Mouse (Mus musculus) retina, embryonic 14.5 days (tissue): Measurements from ENCODE around the gene Haus5.

Experiments used
- DNase-seq: peaks from one replicate; pipeline ENCODE4 v3.0.0-alpha.2; 2015; ENCODE audit warnings: low spot score

Haus5 gene

GRCm38 (mm10) chr7:30625530-30626384, 39.0 kb downstream of the Haus5 start, which contains the start of gene Cox6b1:
Gene Cox6b1 (minus strand): TSS chr7:30626151.
- peak; percentile 96 for DNase-seq

DNA sequence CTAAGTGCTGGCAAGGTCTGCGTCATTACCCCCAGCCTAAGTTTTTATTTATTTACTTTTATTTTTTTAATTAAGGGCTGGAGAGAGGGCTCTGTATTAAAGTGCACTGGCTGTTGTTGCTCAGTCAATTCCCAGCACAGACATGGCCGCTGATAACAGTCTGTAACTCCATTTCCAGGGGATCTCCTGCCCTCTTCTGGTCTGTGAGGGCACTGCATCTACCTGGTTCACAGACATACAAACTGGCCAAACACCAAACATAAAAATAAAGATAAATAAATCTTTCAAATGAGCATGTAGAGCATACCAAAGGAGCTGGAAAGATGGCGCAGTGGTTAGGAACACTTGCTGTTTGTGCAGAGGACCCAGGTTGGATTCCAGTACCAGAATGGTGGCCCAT, 45.6 kb downstream of the Haus5 start:
- peak; percentile 44 for DNase-seq

DNA sequence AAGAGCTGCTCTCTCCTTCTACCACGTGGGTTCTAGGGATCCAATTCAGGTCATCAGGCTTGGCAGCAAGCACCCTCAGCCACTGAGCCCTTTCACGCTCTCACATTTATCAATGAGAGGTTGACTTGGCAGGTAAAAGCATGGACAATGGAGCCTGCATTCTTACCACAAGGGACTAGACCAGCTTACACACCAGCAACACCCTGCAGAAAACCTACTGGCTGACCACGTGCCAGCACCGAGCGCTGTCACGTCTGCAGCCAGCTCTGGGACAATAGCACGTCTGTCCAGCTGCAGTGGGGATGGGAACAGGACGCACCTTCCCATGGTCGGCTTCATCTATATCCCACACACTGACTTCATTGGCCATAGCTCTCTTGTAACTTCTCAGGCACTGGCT, 46.1 kb downstream of the Haus5 start:
- DNase-seq, result no peak

- DNase-seq, result no peak
Measured at GRCm38 (mm10) chr7:30615049-30615760, 49.6 kb downstream of the Haus5 start.

- no peak for DNase-seq
Measured at GRCm38 (mm10) chr7:30614454-30614853, 50.3 kb downstream of the Haus5 start.

GRCm38 (mm10) chr7:30613529-30614112, 51.2 kb downstream of the Haus5 start:
- peak; percentile 81 for DNase-seq

DNA sequence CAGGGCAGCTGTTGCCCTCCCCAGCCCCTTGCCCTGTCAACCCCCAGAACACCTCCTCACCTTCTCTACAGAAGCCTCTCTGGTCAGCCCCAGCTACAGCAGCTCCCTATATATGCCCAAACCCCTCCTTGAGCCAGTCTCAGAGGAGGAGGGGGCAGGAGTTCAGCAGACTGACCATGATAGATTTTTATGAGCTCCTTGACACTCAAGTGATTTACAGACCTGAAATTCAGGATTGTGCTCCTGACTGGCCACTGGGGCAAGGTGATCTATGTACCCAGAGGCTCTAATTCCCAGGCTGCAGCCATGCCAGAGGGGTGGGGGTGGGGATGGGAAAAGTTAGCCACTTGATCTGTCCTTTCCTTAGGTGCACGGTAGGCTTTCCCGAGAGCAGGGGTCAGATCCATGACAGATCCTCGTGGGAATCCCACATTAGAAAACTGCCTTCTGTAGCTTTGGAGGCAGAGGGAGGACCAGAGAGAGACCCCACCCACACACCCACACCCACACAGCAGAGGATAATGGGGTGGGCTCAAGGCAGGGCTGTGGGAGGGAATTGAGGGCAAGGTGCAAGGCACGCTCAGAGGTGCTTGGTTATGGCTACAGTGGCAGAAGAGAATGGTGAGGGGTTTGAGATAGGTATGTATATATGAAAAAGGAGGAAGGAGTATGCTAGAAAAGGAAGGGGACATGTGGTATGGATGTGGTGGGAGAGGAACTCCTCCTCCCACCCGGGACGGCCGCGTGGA, 52.0 kb downstream of the Haus5 start, which contains the start of gene Upk1a:
TSS of gene Upk1a (minus strand) at position 194 of the 749 bp plus-strand sequence.
- no peak for DNase-seq

GRCm38 (mm10) chr7:30610043-30610442, 54.8 kb downstream of the Haus5 start:
- no peak for DNase-seq

GRCm38 (mm10) chr7:30608476-30608875, 56.3 kb downstream of the Haus5 start:
- DNase-seq, result no peak

- DNase-seq, result peak; percentile 71
Measured at GRCm38 (mm10) chr7:30607706-30608309, 57.0 kb downstream of the Haus5 start.

DNA sequence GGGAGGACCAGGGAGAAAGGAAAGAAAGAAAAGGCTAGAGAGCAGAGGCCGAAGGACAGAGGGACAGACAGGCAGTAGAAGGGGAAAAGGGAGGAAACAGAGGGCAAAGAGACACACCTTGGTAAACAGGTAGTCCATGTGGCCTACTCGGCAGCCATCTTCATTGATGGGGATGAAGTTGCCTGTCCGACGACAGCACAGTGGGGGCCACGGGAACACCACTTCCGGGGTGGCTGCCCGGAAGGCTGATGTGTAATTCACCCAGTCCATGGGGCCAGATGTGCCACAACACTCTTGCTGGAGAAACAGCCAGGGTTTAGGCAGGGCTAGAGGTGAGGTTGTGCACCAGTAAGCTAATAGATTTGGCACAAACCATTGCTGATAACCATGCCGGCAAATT, 59.9 kb downstream of the Haus5 start:
- DNase-seq, result no peak

DNA sequence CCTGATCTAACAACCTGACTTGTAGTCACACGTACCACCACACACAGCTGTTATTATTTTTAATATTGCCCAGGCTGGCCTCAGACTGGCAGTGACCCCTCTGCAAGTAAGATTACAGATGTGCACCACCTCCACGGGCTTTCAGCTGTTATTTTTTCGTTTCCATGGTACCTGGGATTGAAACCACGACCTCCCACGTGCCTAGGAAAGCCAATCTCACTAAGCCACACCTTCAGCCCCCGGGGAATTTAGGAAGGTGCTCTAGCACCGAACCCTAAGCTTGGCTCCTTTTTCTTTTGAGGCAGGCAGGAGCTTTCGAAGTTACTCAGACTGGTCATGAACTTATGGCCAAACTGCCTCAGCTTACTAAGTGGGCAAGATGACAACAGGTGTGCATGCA, 60.4 kb downstream of the Haus5 start:
- DNase-seq, result no peak
